Mouse (Mus musculus) cortical plate, adult 2 months (tissue): ENCODE measurements at regions not wholly inside any gene's neighbourhood (a gene's known extent, or its start where the extent isn't known, plus 50 kb on each side); places are given as distances from the start of the nearest gene placed in this dataset.

ENCODE experiments used
- CTCF ChIP-seq: fragments of 200-500 bp; IDR thresholded peaks from 2 replicates; pipeline ENCODE4 v1.5.1; 2011; ENCODE audit warnings: mild to moderate bottlenecking, control low read depth, low read length; ENCODE audit not compliant: insufficient read depth; ENCODE audit errors: extremely low read depth
- POLR2A ChIP-seq: fragments of 200-500 bp; IDR thresholded peaks from 2 replicates; pipeline ENCODE4 v1.6.1; 2011; ENCODE audit warnings: mild to moderate bottlenecking, low read length, control low read depth; ENCODE audit not compliant: insufficient read depth; ENCODE audit errors: extremely low read depth

- TF ChIP-seq CTCF (no peak), POLR2A (no peak)
Measured at GRCm38 (mm10) chr3:100397491-100397890, 91.6 kb downstream of the Tent5c start.
